Mouse (Mus musculus): Measurements from ENCODE around the gene Abhd2.
A peak's percentile ranks its signal among the peaks of the same experiment; 100 is the strongest.

The Abhd2 gene

DNA sequence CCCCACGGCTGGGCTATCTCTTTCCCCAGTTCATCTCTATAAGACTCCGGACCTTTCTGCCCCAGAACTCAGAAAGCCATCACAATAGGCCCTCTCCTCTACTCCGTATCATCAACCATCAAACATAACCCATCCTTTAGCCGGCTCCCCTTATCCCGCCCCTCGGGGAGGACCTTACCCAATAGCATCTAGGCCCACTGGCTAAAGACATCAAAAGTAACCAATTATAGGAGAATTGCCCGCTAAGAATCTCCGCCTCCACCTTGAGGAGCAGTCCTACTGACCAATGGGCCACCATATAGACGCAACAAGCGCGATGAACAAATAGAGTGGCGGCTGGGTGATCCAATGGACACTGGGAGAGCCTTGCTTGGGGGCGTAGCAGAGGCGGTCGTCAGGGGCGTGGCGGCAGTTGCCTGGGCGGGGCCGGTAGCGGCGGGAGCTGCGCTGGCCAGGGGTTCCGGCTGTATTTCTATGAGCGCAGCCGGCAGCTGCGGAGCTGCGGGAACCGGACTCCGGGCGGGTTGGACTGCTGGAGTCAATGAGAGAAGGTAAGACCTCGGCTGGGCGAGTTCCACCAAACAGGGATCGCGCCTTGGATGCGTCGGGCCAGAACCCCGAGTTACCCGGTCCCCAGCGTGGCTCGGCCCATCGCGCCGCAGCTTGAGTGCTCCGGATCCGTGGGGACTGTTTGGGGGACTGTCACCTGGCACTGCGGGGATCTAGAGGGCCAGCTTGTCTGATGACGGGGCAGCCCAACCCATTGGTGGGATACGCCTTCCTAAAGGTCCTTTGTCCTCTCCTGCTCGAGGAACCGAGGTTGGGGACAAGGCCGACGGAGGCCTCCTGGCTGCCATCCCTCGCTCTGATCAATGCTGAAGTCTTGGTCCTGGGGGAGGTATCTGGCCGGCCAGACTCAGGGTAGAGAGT, at the start of gene Abhd2:
Abhd2 (plus strand) TSS at position 411 of the 930 bp plus-strand sequence.
- DNase-seq (ENCODE audit: low spot score in 2 of 2) = peak; percentile 100

DNA sequence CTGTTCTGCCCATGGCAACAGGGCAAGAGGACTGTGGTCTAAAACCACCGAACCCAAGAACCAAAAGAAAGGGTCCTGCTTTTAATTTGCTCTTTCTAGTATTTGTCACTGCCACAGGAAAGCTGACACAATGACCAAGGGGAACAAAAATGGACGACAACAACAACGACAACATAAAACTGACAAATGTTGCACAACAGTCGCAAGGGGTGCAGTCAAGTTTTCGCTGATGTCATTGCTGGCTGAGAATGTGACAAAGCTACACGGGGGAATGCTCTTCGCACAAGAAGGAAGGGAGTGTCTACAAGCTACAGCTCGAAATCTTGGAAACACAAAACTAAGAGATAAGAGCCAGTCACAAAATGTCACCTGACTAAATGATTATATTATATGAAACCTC, 47.5 kb upstream of the Abhd2 start:
- DNase-seq (ENCODE audit: low spot score in 2 of 2) = no peak

DNA sequence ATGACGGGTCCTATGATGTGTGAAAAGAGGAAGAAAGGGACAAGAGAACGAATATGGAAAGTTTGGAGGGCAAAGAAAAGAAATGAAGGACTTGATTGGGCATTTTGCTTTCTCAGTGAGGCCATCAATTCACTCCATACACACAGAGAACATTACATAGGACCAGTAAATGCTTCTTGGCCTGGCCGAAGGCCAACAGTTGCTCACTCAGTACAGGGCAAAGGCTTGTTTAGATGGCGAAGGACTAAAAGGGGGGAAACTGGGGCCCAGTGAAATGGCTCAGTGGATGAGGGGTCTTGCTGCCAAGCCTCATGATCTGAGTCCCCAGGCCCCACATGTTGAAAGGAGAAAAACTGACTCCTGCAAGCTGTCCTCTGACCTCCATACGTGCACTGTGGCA, 46.8 kb upstream of the Abhd2 start:
- DNase-seq (ENCODE audit: low spot score in 2 of 2) = no peak

DNA sequence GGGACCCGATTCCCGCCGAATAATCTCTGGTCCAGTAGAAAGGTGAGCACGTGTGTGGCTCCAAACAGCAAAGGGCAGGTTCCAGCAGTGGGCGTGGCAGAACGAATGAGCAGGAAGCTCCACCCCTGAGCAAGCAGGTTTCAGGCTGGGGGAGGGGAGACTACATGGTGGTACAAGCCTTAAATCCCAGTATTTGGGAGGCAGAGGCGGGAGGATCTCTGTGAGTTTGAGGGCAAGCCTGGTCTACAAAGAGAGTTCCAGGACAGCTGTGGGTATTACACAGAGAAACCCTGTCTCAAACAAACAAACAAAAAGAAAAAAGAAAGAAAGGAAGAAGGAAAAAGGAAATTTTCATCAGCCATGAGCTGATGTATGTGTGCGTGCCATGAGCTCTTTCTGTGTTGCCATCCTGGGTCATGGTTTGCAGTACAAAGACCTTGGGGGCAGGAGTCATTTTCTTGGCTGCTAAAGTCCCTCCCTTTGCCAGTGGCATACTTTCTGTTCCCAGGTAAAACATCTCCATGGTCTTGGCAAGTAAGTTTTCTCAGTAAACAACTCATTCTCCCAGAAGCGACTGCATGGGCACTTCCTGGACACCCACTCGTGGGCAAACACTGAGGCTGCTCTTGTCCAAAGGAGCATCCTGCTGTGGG, 46.0 kb upstream of the Abhd2 start:
- DNase-seq (ENCODE audit: low spot score in 2 of 2) = no peak

DNA sequence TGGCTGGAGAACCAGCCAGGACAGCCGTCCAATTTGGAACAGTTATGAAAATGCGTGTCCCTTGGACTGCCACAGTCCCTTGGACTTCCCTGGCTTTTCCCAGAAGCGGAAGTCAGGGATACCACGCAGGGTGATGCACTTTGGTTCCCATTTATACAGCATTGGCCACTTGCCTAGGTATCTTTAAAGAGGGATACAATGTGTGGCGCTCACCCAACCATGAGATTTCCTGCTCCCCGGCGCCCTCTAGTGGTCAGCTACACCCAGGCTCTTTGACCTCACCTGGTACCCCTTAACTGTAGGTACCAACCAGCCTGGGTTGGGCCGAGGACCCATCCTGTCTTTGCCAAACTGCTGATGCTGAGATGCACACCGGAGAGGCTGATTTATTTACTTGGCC, 44.5 kb upstream of the Abhd2 start:
- DNase-seq (ENCODE audit: low spot score in 2 of 2) = peak; percentile 78 to 80

DNA sequence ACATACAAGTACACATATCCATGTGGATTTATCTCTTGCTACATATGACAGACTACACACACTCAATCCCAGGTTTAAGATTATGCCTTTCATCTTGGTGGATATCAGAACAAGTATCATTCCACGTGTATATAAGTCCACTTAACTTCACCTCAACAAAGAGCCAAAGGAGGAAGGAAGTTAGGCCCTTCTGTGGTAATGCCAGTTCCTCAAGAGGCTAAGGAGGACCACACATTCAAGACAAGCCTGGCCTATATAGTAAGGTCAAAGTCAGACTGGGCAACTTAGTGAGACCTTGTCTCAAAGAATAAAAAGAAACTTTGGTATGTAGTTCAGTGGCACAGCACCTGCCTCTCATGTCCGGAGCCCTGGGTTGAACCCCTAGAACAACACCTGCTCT, 41.4 kb upstream of the Abhd2 start:
- no peak for DNase-seq (ENCODE audit: low spot score in 2 of 2)

DNA sequence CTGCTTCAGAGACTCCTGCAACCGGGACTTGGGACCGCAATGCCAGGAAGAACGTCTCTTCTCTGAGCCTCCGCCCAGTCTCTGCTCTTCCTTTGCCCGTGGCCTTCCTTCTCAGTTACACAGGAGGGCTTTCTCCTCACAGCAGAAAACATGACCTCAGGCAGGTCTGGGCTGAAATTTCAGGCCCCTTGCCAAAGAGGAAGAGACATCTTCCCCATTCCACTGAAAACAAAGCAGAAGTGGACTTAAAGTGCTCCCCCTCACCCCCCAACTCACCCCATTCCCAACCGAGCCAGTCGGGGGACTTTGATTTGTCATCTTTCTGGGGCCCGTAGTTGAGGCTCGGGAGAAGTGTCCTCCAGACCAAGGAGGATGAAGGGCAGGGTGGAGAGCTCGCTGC, 41.0 kb upstream of the Abhd2 start:
- DNase-seq (ENCODE audit: low spot score in 2 of 2) = no peak

DNA sequence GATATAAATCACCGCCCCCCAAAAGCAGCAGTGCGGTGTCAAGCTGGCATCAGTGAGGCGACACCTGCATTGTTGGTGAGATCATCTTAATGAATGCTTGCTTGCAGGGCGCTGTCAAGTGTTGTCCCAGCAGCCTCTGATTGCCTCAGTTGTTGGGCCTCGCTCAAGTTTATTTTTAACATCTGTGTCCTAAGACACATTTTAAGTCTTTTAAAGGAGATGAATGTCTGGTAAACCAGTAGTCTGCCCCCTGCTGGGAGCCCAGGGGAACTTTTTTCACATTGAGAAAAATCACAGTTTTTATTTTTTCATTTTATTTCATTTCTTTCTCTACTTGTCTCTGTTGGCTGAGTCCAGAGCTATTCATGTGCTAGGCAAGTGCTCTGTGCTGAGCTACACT, 34.3 kb upstream of the Abhd2 start:
- no peak for DNase-seq (ENCODE audit: low spot score in 2 of 2)

DNA sequence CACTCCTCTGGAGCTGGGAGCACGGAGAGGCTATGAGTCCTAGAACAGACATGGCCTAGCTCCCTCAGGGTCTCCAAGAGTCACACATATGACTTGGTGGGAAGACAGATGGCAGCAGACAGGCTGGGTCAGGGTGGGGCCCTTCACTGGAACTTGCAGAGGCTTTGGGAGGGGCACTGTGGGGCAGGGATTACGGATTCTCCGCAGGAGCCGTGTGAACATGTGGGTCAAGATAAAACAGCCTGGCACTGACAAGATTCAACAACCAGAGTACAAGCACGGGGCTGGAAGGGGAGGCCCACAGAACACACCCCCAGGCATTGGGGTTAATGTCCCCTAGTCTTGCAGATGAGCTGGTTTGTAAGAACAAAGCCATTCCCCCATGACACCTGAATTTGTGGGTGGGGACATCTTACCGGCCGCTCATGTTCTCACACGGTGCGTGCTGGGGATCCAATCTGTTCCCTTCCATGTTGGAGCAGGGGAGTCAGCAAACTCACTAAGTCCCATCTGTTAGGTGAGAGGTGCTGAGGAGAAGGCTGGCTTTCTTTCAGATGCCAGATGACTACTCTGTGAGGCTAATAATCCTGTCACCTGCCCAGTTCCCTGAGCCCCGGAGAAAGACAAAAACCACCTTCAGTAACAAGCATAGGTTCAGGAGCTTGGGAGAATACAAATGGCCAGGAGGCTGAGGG, 30.9 kb upstream of the Abhd2 start:
- DNase-seq (ENCODE audit: low spot score in 2 of 2) = no peak

DNA sequence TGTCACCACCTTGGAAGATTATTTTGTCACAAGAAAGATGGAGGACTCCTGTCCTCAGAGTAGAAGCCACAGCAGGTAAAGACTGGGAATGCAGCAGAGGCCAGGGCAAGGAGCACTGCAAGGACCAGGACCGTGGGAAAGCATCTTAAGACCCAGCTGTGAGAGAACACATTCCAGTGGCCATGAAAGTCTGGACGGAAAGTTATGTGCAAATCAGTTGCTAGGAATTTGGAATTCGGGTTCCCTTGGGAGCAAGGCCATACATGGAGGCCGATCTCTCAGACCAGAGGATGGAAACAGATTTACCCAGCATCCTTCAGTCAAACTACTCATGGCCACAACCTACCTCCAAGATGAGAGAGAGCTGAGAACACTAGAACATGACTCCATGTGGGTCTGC, 29.8 kb upstream of the Abhd2 start:
- no peak for DNase-seq (ENCODE audit: low spot score in 2 of 2)

DNA sequence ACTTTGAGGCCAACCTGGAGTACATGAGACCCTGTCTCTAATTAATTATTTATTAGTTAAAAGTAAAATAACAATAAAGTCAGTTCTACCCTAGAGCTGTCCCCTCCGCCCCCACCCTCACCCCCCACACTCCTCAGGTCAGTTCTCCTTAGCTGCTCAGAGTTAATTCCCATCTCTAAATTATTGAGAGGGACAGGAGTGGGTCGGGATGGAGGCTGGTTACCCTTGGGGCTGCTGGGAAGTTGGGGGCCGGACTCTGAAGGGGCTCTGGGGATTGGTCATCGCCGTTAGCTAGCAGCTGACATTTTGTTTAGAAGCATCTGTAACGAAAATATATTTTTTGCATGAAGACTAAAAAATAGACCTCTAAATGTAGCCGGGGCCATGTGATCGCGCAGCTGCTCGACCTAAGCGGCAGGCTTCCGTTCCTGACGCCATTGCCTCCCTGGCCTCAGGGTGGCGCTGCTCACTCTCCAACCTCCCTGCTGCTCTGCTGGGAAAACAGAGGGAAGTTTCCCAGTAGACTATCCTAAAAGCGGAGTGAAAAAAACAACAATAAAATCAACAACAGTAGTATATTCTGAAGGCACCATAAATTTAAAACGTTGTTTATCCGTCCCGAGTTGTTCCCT, 26.8 kb upstream of the Abhd2 start:
- peak; percentile 58 to 71 for DNase-seq (ENCODE audit: low spot score in 2 of 2)

DNA sequence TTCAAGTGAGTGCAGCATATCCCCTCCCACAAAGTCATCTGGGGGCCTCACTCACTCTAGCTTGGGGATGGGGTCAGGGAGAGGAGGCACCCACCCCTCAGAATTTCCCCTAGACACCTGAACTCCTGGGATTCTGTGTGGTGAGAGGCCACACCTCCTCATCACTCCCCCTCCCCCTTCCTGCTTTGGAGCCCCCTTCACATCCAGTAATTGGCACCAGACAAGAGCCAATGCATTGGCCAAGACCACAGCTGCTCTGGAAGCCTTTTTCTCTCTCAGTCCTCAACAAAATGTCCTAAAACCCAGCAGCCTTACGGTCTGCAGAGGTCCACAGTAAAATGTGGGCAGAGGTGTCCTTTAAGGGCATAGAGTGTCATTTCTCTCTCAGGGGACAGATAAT, 25.6 kb upstream of the Abhd2 start:
- no peak for DNase-seq (ENCODE audit: low spot score in 2 of 2)

DNA sequence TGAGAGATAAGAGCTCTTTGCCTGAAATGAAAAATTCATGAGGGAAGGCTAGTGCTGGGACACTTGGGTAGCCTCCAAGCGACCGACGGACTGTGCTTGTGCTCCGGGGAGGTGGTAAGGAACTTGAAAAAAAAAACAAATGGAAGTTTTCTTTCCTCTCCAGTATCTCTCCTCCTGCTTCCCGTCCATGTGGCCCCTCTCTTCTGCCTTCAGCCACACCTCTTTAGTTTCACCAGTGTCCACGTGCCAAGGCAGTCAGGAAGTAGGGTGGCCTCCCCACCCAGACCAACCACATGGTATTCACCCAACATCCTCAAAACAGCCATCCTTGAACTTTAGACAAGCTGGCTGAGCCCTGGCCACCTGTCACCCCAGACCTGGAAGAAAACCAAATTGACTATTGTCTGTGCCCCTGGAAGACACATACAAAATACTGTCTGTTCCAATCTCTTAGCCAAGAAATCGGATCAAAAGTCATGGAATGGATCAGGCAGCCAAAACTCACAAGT, 25.1 kb upstream of the Abhd2 start:
- DNase-seq (ENCODE audit: low spot score in 2 of 2) = no peak

DNA sequence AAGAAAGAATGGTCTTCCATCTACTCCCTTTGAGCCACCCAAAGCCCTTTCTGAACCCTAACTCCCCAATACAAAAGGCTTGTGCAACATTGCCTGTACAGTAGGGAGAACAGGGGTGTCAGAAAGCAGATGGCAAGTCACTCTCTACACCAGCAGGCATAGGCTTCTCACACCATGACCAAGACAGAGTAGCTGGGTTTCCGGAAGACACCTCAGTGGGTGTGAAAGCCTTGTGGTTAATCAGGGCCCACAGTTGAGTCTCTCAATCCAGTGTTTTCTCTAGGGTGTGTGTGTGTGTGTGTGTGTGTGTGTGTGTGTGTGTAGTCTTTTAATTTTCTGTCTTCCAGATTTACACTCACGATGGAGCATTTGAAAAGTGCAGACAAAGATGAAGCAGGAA, 23.4 kb upstream of the Abhd2 start:
- no peak for DNase-seq (ENCODE audit: low spot score in 2 of 2)

DNA sequence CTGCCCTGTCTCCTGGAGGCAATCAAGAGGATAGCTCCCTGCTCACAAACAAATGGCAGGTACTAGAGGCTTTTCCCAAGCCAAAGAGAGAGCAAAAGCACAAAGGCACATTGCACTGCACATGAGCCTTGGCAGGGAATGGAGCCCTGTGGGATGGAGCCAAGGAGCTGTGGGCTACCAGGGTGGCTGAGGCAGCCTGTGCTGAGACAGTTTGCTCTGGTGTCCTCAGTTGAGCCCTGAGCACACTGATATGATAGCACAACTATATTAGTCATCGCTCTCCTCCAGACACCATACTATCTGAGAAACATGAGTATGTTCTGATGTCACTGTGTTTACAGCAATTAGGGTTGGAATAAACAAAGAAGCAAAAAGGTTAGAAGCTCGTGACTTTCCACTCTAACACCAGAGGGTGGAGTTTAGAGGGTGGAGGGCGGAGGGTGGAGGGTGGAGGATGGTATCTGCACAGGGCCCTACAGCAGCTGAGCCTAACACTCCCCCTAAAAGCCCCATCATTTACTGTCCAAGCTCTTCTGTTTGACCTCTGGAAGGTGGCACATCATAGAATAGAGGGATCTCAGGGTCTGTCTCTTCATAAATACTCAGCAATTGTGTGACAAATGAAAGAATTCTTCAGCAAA, 18.6 kb upstream of the Abhd2 start:
- DNase-seq (ENCODE audit: low spot score in 2 of 2) = no peak

DNA sequence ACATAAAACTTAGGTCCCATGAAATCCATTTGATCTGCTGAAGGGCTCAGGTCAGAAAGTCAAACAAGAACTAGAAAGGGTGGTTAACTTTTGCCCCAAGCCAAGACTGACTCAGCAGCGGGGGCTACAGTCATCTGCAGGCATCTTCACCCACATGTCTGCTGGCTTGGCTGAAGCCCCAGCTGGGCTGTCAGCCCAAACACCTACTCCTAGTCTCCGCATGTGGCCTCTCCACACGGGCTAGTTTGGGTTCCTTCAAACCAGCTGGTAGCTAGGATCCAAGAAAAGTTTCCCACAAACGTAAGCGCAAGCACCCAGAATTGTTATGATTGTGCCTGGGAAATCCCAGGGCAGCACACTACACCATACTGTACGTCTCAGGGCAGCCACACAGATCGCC, 17.6 kb upstream of the Abhd2 start:
- no peak for DNase-seq (ENCODE audit: low spot score in 2 of 2)

DNA sequence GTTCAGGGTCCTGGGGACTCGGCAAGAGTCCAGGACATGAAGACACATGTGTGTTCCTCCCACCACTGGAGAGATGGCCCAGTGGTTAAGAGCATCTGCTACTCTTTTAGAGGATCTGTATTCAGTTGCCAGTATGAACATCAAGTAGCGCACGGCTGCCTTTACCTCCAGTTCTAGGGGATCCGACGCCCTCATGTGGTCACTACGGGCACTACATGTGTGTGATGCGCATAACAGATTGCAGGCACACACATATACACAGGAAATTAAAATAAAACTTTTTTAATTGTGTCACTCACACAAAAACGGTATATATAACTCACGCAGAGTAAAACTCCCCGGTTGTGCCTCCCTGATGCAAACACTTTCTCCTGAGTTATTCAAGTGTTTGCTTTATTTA, 17.2 kb upstream of the Abhd2 start:
- no peak for DNase-seq (ENCODE audit: low spot score in 2 of 2)

DNA sequence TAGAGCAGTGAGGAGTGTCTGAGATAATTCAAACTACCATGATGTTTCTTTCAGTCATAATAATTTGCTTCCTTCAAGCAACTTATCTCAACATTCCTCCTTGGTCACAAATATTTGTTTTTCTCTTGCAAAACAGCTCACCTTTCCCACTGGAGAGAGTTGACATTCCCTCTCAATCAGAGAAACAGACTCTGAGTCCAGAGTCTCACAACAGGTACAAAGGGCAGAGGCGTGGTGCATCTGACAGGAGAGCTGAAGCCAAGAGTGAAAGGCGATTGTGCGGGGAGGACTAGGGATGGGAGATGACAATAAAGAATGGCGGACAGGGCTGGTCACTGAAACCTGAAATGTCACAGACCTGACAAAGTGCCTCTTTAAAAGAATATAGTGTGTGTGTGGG, 16.3 kb upstream of the Abhd2 start:
- DNase-seq (ENCODE audit: low spot score in 2 of 2) = no peak

DNA sequence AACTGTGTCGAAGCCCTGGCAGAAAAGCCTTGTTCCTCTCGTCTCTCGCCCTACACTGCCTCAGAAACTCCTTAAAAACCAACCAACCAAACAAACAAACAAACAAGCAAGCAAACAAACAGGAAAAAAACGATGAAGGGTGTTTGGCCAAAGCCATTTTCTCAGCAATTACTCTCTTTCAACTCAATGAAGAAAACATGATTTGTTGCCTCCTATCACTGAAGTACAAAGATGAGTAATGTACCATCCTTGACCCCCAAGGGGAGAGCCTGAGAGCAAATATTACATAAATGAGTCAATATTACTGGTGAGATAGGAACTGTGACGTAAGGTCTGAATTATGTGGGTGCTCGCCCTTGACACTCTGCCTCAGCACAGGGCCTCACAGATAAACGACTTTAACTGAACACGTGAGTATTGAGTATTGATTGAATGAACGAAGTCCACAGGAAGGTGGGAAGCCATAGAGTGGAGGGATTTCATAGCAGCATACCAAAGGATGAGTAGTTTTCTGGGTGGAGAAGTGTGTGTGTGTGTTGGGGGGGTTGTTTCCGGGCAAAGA, 13.9 kb upstream of the Abhd2 start:
- DNase-seq (ENCODE audit: low spot score in 2 of 2) = no peak

DNA sequence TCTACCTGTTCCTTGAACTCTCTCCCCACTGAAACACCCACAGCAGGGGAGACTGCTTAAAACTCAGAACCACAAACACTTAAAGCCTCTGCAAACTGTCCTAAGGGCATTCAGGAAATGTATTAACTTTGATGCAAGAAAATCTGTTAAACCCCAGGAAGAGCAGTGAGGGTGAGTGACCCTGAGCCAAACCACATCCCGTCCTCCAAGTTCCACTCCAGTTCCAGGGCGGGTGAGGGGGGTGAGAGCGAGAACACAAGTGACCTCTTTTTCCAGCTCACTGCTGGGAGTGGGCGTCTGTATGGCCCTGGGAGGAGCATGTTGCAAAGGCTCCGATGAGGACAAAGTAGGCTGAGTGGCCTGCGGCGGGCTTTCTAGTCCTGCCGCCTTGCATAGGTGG, 10.5 kb upstream of the Abhd2 start:
- no peak for DNase-seq (ENCODE audit: low spot score in 2 of 2)

DNA sequence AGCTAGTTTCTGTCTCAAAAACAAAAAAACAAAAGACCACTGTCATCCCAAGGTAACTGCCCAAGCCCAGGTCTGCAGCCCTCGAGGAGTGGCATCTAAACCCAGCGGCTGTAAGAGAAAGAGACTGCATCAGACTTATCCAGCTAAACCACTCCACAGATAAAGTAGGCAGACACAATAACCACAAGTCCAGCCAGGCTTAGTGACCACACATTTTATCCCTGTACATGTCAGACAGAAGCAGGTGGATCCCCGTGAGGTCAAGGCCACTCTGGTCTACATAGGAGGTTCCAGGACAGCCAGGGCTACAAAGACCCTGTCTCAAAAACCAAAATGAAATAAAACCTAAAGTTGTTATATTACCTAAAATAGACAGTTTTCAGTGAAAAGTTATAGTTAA, 9.2 kb upstream of the Abhd2 start:
- no peak for DNase-seq (ENCODE audit: low spot score in 2 of 2)
